Mouse (Mus musculus) 3T3-L1 (cell line): ENCODE measurements around the gene Pmm2.

Experiments
- DNase-seq: peaks from one replicate; pipeline ENCODE4 v3.0.0-alpha.2; 2015; ENCODE audit warnings: low read depth, low spot score

The Pmm2 gene

GRCm38 (mm10) chr16:8656256-8656655, 18.8 kb downstream of the Pmm2 start:
- DNase-seq: no peak

DNA sequence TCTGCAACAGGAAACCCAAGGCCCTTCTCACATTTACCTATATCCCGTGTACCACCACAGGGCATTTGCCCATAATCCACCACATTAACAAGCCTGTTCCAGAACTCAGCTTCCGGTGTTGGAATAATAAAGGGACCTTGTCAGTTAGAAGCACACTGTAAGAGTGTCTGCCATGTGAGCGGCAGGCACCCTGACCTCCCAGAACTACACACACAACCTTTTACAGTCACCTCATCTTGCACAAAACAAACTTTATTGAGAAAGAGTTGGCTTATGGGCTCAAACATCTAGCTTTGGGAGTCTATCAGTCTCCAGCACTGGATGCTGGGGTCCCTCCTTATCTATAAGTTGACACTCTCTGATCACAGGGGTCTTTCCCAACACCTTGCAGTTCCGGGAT, 20.9 kb downstream of the Pmm2 start:
- no peak for DNase-seq

- DNase-seq: no peak
Measured at GRCm38 (mm10) chr16:8658764-8659163, 21.3 kb downstream of the Pmm2 start.

- DNase-seq: no peak
Measured at GRCm38 (mm10) chr16:8663022-8663421, 25.5 kb downstream of the Pmm2 start.

GRCm38 (mm10) chr16:8663606-8664539, 26.4 kb downstream of the Pmm2 start:
- DNase-seq: no peak

- no peak for DNase-seq
Measured at GRCm38 (mm10) chr16:8665367-8665766, 27.9 kb downstream of the Pmm2 start.

- peak; percentile 85 for DNase-seq
Measured at GRCm38 (mm10) chr16:8666452-8666851, 29.0 kb downstream of the Pmm2 start.

- peak; percentile 77 for DNase-seq
Measured at GRCm38 (mm10) chr16:8667261-8667660, 29.8 kb downstream of the Pmm2 start.

DNA sequence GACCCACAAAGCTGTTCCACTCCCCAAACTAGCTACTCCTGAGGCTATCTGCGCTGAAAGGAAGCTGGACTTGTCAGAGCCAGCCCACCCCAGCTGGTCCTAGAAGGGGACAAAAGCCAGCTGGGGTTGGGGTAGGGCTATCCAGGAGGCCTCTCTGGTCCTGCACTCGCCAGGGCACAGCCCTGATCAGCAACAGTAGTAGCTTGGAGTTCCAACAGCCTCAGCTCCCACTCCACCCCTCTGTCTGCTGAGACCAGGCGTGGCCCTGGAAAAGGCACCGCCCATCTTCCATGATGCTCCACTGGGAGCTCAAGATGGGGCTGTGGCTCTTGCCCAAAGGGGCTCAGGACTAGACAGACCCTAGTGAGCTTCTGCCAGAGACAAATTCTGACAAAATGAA, 30.3 kb downstream of the Pmm2 start:
- DNase-seq: peak; percentile 63

- DNase-seq: no peak
Measured at GRCm38 (mm10) chr16:8668386-8668785, 30.9 kb downstream of the Pmm2 start.

DNA sequence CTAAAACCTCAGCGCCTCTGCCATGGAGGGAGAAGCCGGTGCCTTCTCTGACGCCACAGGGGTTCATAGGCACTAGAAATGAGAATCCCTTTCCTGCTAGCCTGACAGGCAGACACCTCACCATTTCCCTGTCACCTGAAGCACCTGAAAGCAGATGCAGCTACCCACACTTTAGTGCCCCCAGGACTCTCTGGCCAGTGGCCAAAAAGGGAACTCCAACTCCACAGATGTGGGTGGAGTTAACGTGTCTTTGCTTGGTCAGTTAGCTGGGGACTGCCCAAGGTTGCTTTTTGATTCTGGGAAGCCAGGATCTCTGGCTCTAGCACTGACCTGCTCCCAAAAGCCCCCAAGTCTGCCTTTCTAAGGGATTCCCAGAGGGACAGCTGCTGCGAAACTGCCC, 32.0 kb downstream of the Pmm2 start:
- no peak for DNase-seq

- peak; percentile 44 for DNase-seq
Measured at GRCm38 (mm10) chr16:8670041-8671035, 32.9 kb downstream of the Pmm2 start.

DNA sequence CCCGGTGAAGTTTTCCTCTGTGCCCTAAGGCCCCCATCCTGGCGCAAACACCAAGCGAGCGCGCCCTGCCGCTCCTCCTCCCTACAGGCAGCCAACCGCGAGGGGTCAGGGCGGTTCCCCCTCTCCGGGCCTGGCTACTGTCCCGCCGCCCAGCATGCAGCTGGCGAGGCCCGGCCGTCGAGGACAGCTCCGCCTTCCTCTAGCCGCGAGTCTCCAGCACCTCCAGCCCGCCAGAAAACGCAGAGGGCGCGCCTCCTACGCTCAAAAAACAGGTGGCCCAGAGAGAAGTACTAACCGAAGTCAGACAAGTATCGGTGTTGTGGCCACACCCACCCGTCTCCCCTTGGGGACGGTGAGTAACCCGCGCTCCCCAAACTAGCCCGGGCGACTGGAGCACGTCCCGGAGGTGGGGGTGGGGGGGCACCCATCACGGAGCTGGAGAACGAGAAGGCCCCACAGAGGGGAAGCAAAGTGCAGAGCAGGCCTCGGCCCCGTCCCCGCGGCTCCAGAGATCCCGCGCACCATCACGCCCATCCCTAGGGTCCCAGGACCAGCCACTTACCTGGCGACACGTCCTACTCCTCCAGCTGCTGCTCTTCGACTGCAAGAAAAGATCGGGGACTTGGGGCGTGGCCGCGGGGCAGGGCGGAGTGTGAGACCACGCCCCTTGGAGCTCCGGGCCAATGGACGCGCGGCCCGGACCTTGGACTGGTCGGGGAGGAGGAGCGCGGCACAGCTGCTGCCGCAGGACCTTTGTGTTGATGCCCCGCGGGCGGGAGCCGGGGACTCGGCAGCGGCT, 34.3 kb downstream of the Pmm2 start, which contains the start of gene Carhsp1:
TSS of gene Carhsp1 (minus strand) at position 605 of the 799 bp plus-strand sequence.
- DNase-seq: peak; percentile 95

DNA sequence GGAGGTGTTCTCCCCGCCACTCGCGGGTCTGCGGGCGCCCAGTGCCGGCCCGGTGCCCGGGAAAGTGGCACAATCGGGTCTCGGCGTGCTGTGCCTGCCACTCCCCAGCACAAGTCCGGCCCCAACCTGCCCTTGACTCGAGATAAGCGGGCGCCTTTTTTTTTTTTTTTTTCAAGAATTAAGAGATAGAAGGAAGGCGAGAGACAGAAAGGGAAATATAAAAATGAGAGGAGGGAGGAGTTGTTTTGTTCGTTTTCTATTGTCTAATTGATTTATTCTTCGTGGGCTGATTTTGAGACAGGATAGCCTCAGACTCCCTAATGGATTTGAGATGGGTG, 34.8 kb downstream of the Pmm2 start:
- no peak for DNase-seq

DNA sequence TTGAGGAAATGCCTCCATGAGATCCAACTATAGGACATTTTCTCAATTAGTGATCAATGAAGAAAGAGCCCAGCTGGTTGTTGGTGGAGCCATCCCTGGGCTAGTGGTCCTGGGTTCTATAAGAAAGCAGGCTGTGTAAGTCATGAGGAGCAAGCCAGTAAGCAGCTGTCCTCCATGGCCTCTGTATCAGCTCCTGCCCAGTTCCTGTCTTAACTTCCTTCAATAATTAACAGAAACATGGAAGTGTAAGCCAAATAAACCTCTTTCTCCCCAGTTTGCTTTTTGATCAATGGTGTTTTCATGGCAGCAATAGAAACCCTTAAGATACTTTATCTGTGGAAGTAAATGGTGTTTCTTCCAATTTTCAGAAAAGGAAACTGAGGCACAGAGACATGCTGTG, 35.3 kb downstream of the Pmm2 start:
- DNase-seq: no peak

GRCm38 (mm10) chr16:8673343-8673742, 35.9 kb downstream of the Pmm2 start:
- no peak for DNase-seq

DNA sequence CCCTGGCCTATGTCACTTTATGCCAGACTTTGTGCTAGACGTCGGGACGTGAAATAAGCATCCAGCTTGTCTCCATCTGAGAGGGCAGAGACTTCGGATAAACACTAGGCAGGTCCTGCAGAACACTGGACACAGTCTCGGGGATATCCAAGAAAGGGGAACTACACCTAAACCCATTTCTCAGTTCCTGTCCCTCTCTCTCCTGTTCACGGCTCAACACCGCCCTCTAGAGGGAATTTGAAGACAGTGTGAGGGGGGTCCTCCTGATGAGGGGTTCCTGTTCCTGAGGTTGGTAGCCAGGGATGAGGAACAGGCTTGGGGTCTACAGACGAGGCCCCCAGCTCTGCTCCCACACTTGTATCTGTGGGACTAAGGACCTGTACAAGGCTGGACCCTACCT, 36.7 kb downstream of the Pmm2 start:
- peak; percentile 81 for DNase-seq

- no peak for DNase-seq
Measured at GRCm38 (mm10) chr16:8675559-8675958, 38.1 kb downstream of the Pmm2 start.

DNA sequence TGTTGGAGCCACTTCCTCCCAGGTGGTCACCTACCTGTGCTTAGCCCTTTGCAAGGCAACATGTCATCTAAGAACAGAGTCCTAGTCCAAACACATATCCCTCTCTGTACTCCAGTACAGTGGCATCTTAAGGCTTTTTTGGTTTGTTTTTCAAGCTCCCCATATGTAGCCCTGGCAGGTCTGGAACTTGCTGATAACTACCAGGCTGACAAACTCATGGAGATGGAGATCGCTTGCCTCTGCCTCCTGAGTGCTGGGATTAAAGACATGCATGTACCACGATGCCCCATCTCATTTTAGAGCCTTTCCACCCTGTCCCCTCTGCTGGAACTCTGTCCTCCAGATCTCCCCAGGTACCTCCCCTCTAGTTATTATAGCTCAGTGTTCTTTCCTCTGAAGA, 38.8 kb downstream of the Pmm2 start:
- no peak for DNase-seq

DNA sequence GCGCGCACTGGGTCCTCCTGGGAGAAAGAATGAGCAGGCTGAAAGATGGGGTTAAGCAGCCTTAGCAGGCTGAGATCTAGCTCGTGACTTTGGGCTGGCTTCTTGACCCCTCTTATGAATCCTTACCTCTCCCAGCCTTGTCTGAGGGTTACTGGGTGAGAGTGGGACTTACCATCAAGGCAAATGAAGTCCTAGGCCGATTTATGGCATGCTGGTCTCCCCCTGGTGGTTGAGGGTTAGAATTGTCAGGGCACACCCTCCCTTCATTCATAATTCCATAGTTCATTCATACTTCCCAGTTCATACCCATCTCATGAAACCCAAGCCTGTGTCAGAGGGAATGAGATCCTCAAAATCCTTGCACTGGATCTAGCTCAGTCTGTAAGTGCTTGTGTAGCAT, 39.3 kb downstream of the Pmm2 start:
- peak; percentile 82 for DNase-seq

- no peak for DNase-seq
Measured at GRCm38 (mm10) chr16:8678035-8678434, 40.6 kb downstream of the Pmm2 start.
